Mouse (Mus musculus) hindbrain, embryonic 14.5 days (tissue): Measurements from ENCODE around the gene Icam5. TPM values are rescaled to one million over a fixed set of nuclear protein-coding genes. Genes with fewer than 3 reads are reported as not detected.
"Not testable (repeated sequence)": the region's sequence is repeated elsewhere in the genome, so short reads cannot be mapped to it uniquely, and the experiment has no call there.

Experiments
- ATAC-seq: fragments of 200-750 bp; cut with Nextera tagmentation; 2 replicates; pipeline ENCODE4 v1.8.0; 2017; ENCODE audit warnings: moderate number of reproducible peaks, mild to moderate bottlenecking, moderate TSS enrichment, moderate library complexity; ENCODE audit not compliant: low FRiP score
- DNase-seq: peaks from one replicate; pipeline ENCODE4 v3.0.0-alpha.2; 2015; ENCODE audit warnings: low spot score
- H3K27ac ChIP-seq: fragments of 300-500 bp; sonication (generic); 2 replicates; pipeline ENCODE4 v1.5.1; 2014; ENCODE audit warnings: mild to moderate bottlenecking, moderate library complexity
- H3K27me3 ChIP-seq: fragments of 300-500 bp; sonication (generic); 2 replicates; pipeline ENCODE4 v1.6.1; 2014; ENCODE audit warnings: mild to moderate bottlenecking, low read length, mixed read lengths; ENCODE audit not compliant: control insufficient read depth, insufficient read depth
- H3K36me3 ChIP-seq: fragments of 300-500 bp; sonication (generic); replicated peaks from 2 replicates; pipeline ENCODE4 v1.6.1; 2014; ENCODE audit not compliant: control insufficient read depth, insufficient read depth
- H3K4me1 ChIP-seq: fragments of 300-500 bp; sonication (generic); replicated peaks from 2 replicates; pipeline ENCODE4 v1.6.1; 2014; ENCODE audit warnings: antibody characterized with exemption, low read length, mixed read lengths; ENCODE audit not compliant: control insufficient read depth, insufficient read depth
- H3K4me2 ChIP-seq: fragments of 300-500 bp; sonication (generic); replicated peaks from 2 replicates; pipeline ENCODE4 v1.6.1; 2014; ENCODE audit warnings: mild to moderate bottlenecking, moderate library complexity
- H3K4me3 ChIP-seq: fragments of 300-500 bp; sonication (generic); replicated peaks from 2 replicates; pipeline ENCODE4 v1.5.1; 2014; ENCODE audit warnings: mild to moderate bottlenecking, low read length
- H3K9ac ChIP-seq: fragments of 300-500 bp; sonication (generic); 2 replicates; pipeline ENCODE4 v1.6.1; 2014
- H3K9me3 ChIP-seq: fragments of 300-500 bp; sonication (generic); 2 replicates; pipeline ENCODE4 v1.6.1; 2016; ENCODE audit warnings: low read length; ENCODE audit not compliant: control insufficient read depth
- WGBS: fragments of 180-500 bp; shearing (Covaris S2); extraction: QIAGEN DNeasy Blood & Tissue Kit; methylation state at CpG from one replicate; pipeline ENCODE4 v1.1.7; 2014; 5-methylcytosine and 5-hydroxymethylcytosine counted together
- polyA plus RNA-seq: library from polyadenylated mRNA; unstranded; fragments of >200 nt; fragmentation: Nextera tagmentation; extraction: Ambion mirVana; gene quantifications from 2 replicates; pipeline ENCODE4 v1.2.1, GENCODE M21; 2014

Icam5 gene
- polyA plus RNA-seq, 1 experiment from 2014 or later = 1.9 TPM

GRCm38 (mm10) chr9:21010939-21011541, 20.8 kb upstream of the Icam5 start:
- H3K9me3 ChIP-seq, H3K9ac ChIP-seq, H3K4me3 ChIP-seq, H3K27ac ChIP-seq, H3K4me2 ChIP-seq, DNase-seq, ATAC-seq, H3K4me1 ChIP-seq: not testable (repeated sequence)
- H3K27me3 ChIP-seq = peaks cover 27% of the 10 kb centered on the region
- H3K36me3 ChIP-seq = peaks cover 31% of the 10 kb centered on the region
- WGBS = 76% methylated on average over 9 of the region's 9 CpGs

GRCm38 (mm10) chr9:21011846-21012312, 20.0 kb upstream of the Icam5 start:
- Histone ChIP-seq H3K4me1 (no peaks in the 10 kb centered on the region), H3K27me3 (peaks cover 36% of the 10 kb centered on the region), H3K9ac (no peak overlapping the region), H3K9me3 (no peaks in the 10 kb centered on the region), H3K4me3 (no peak overlapping the region), H3K27ac (no peak overlapping the region), H3K36me3 (peaks cover 24% of the 10 kb centered on the region), H3K4me2 (no peak overlapping the region)
- no peak for ATAC-seq
- DNase-seq = no peak
- WGBS = 66% methylated on average over 5 of the region's 5 CpGs

- H3K9ac ChIP-seq = no peak overlapping the region
- no peaks in the 10 kb centered on the region for H3K9me3 ChIP-seq
- H3K4me3 ChIP-seq = no peak overlapping the region
- no peak overlapping the region for H3K27ac ChIP-seq
- H3K4me1 ChIP-seq = no peaks in the 10 kb centered on the region
- H3K36me3 ChIP-seq = peaks cover 19% of the 10 kb centered on the region
- no peak overlapping the region for H3K4me2 ChIP-seq
- WGBS = 44% methylated on average over 1 of the region's 1 CpGs
- ATAC-seq = no peak
- no peak for DNase-seq
- H3K27me3 ChIP-seq = peaks cover 41% of the 10 kb centered on the region
Measured at GRCm38 (mm10) chr9:21012368-21012767, 19.5 kb upstream of the Icam5 start.

- ATAC-seq (no peak), DNase-seq (no peak)
- Histone ChIP-seq H3K9me3 (no peaks in the 10 kb centered on the region), H3K36me3 (no peaks in the 10 kb centered on the region), H3K4me2 (peak overlapping the region; percentile 39), H3K9ac (no peak overlapping the region), H3K4me3 (peak overlapping the region; percentile 18), H3K4me1 (no peaks in the 10 kb centered on the region), H3K27ac (no peak overlapping the region), H3K27me3 (peaks cover 55% of the 10 kb centered on the region)
- 2% methylated on average over 27 of the region's 29 CpGs for WGBS
Measured at GRCm38 (mm10) chr9:21014691-21015570, 16.9 kb upstream of the Icam5 start.

GRCm38 (mm10) chr9:21015571-21016130, 16.2 kb upstream of the Icam5 start, which contains the start of gene Icam1:
Gene Icam1, plus strand, starts transcription at chr9:21015985.
- peak within 1 kb of the TSS; percentile 18 for H3K4me3 ChIP-seq
- no peaks in the 10 kb centered on the region for H3K36me3 ChIP-seq
- WGBS = 1% methylated on average over 30 of the region's 30 CpGs
- H3K4me2 ChIP-seq = peak within 1 kb of the TSS; percentile 39
- 0 out of 2 replicates have a peak within 1 kb of the TSS, but pooled peaks have one; percentile 16 for H3K9ac ChIP-seq
- ATAC-seq (no peak), DNase-seq (no peak)
- H3K9me3 ChIP-seq = no peaks in the 10 kb centered on the region
- no peak within 1 kb of the TSS for H3K27ac ChIP-seq
- no peaks in the 10 kb centered on the region for H3K4me1 ChIP-seq
- peaks cover 55% of the 10 kb centered on the region for H3K27me3 ChIP-seq

GRCm38 (mm10) chr9:21016331-21017176, 15.3 kb upstream of the Icam5 start:
- peaks cover 55% of the 10 kb centered on the region for H3K27me3 ChIP-seq
- no peak for DNase-seq
- ATAC-seq = no peak

GRCm38 (mm10) chr9:21017177-21017575, 14.7 kb upstream of the Icam5 start:
- ATAC-seq = no peak
- Histone ChIP-seq H3K4me1 (no peaks in the 10 kb centered on the region), H3K4me3 (no peak overlapping the region), H3K9me3 (no peaks in the 10 kb centered on the region), H3K27me3 (peaks cover 57% of the 10 kb centered on the region), H3K36me3 (no peaks in the 10 kb centered on the region), H3K4me2 (no peak overlapping the region), H3K9ac (no peak overlapping the region), H3K27ac (no peak overlapping the region)
- WGBS = 44% methylated on average over 4 of the region's 4 CpGs
- no peak for DNase-seq

More at GRCm38 (mm10) chr9:21016331-21017176, 15.3 kb upstream of the Icam5 start:
- no peaks in the 10 kb centered on the region for H3K4me1 ChIP-seq
- no peaks in the 10 kb centered on the region for H3K36me3 ChIP-seq
- 7% methylated on average over 17 of the region's 17 CpGs for WGBS
- no peak overlapping the region for H3K27ac ChIP-seq
- H3K4me2 ChIP-seq = peak overlapping the region; percentile 39; the same call in 1 of the 2 replicates
- H3K4me3 ChIP-seq = peak overlapping the region; percentile 18; the same call in 1 of the 2 replicates
- H3K9me3 ChIP-seq = no peaks in the 10 kb centered on the region
- H3K9ac ChIP-seq = no peak overlapping the region

GRCm38 (mm10) chr9:21018600-21018999, 13.3 kb upstream of the Icam5 start:
- DNase-seq = no peak
- no peak overlapping the region for H3K27ac ChIP-seq
- H3K36me3 ChIP-seq = no peaks in the 10 kb centered on the region
- no peak for ATAC-seq
- no peak overlapping the region for H3K9ac ChIP-seq
- WGBS = 85% methylated on average over 2 of the region's 2 CpGs
- peaks cover 54% of the 10 kb centered on the region for H3K27me3 ChIP-seq
- H3K9me3 ChIP-seq = no peaks in the 10 kb centered on the region
- H3K4me2 ChIP-seq = no peak overlapping the region
- no peak overlapping the region for H3K4me3 ChIP-seq
- H3K4me1 ChIP-seq = no peaks in the 10 kb centered on the region
